Mouse (Mus musculus): Measurements from ENCODE around the gene Irx4. TPM values are rescaled to one million over a fixed set of nuclear protein-coding genes. Genes with fewer than 3 reads are reported as not detected.
A peak's percentile ranks its signal among the peaks of the same experiment; 100 is the strongest.

Irx4 gene
- polyA plus RNA-seq (2015; fragmentation: Nextera tagmentation; extraction: Ambion mirVana): 0.07 and 0.12 TPM in 2 replicates

DNA sequence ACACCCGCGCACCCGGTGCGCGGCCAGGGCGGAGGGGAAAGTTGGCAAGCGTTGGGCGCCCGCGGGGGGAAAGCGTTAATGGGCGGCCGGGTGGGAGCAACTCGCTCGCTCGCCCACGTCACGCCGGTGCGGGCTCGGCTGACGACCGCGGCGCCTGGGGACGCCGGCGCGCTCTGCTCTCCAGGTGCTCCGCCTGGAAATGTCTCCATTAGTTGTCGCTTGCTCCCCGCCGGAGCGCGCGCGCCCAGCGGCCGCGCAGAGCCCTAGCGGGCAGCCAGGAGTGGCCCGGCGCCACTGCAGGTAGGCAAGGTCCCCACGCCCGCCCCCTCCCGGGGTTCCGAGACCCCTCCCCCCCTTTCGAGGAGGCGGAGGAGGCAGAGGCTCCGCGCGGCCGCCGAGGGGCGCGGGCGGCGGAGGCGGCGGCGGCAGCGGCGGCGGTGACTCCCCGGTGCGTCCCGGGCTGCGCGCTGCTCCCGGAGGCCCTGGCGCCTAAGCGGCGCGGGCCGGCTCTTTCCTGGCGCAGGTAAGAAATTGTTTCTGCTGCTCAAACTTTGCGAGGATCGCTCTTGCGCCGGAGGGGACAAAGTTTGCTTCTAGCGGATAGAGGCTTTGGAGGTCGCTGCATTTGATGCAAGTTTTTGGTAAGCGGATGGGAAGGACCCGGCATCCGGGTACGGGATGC lies at the start of gene Irx4:
TSS of gene Irx4 (plus strand) at position 126 of the 682 bp plus-strand sequence.
- ATAC-seq (ENCODE audit: low read depth) (no peak), DNase-seq (no peak)
- Histone ChIP-seq H3K4me2 (peak within 1 kb of the TSS; percentile 38), H3K27me3 (peaks cover 84% of the 10 kb centered on the region), H3K4me1 (replicated peaks) (no peaks in the 10 kb centered on the region; the same call in 1 of the 2 replicates), H3K36me3 (no peaks in the 10 kb centered on the region), H3K9ac (no peak within 1 kb of the TSS), H3K27ac (no peak within 1 kb of the TSS), H3K9me3 (replicated peaks) (no peaks in the 10 kb centered on the region), H3K4me3 (replicated peaks) (no peak within 1 kb of the TSS; the same call in 1 of the 2 replicates)
- WGBS (ENCODE audit: insufficient replicate concordance): 2% methylated on average over 69 of the region's 86 CpGs

DNA sequence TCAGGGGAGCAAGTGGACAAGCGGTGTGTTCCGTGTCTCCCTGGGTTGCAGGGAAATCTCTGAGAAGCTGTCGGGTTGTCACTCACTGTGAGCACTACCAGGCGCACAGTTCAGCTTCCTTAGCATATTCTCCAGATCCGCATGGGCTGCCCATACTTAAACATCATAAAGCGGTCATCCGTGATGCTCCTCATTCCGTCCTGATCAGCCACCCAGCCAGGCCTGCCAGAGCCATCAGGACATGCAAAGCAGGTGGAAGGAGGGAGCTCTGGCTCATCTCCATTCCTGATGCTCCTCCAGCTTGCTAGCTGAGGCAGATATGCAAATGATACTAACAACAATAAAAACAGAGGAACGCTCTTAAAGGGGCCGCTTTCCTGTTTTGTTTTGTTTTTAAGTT lies 46.0 kb upstream of the Irx4 start:
- Histone ChIP-seq H3K4me2 (no peak overlapping the region), H3K27ac (no peak overlapping the region), H3K4me3 (replicated peaks) (no peak overlapping the region), H3K27me3 (no peaks in the 10 kb centered on the region), H3K36me3 (no peaks in the 10 kb centered on the region), H3K4me1 (replicated peaks) (no peaks in the 10 kb centered on the region), H3K9me3 (replicated peaks) (no peaks in the 10 kb centered on the region), H3K9ac (no peak overlapping the region)
- WGBS (ENCODE audit: insufficient replicate concordance): 51% methylated on average over 10 of the region's 10 CpGs
- DNase-seq: no peak
- no peak for ATAC-seq (ENCODE audit: low read depth)

DNA sequence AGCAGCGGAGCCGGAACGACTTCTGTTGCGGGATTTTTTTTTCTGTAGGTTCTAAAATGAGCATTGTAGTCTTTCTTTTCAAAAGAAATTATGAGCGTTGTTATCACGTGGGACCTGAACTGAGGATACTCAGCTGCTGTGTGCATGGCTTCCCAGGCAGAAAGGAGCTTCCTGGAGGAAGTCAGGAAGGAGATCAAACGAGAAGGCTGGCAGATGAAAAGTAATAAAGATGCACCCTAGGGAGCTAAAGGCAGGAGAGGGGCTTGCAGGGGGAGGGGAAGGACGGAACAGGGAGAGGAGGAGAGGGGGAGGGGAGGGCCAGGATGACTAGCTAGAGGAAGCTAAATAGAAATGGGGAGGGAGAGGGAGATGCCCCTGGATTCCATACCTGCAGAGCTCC lies 23.8 kb upstream of the Irx4 start:
- Histone ChIP-seq H3K36me3 (no peaks in the 10 kb centered on the region), H3K4me2 (no peak overlapping the region), H3K27ac (no peak overlapping the region), H3K27me3 (no peaks in the 10 kb centered on the region), H3K9ac (no peak overlapping the region), H3K4me3 (replicated peaks) (no peak overlapping the region), H3K4me1 (replicated peaks) (no peaks in the 10 kb centered on the region), H3K9me3 (replicated peaks) (no peaks in the 10 kb centered on the region)
- DNase-seq (no peak), ATAC-seq (ENCODE audit: low read depth) (no peak)
- WGBS (ENCODE audit: insufficient replicate concordance): 38% methylated on average over 8 of the region's 8 CpGs

DNA sequence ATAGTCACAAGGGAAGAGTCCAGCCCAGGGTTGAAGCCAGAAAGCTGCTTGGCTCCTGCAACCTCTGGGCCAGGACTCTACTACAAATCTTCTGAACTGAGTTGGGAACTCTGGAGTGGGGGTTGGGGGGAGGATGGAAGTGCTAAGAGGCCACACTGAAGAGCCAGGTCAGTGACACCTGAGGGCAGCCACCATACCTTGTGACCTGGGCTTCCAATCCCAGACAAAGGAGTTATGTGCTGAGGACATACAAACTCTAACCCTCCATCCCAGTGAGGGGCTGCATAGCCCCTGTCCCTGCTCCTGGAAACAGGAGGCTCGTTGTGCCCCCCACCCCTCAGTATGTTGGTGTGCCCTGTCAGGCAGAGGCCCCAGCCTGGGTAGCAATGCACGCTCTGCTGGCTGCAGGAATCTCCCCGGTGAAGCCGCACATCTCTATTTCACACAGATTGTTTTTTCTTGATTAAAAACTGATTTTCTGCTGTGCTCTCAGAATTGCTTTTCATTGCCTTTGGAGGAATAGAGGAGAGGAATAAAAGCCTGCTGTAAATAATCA lies 21.0 kb upstream of the Irx4 start:
- H3K9ac ChIP-seq: no peak overlapping the region
- no peaks in the 10 kb centered on the region for H3K4me1 ChIP-seq (replicated peaks)
- H3K27ac ChIP-seq: no peak overlapping the region
- H3K27me3 ChIP-seq: no peaks in the 10 kb centered on the region
- no peak overlapping the region for H3K4me3 ChIP-seq (replicated peaks)
- 69% methylated on average over 4 of the region's 4 CpGs for WGBS (ENCODE audit: insufficient replicate concordance)
- H3K9me3 ChIP-seq (replicated peaks): no peaks in the 10 kb centered on the region
- DNase-seq: no peak
- H3K36me3 ChIP-seq: no peaks in the 10 kb centered on the region
- no peak overlapping the region for H3K4me2 ChIP-seq
- no peak for ATAC-seq (ENCODE audit: low read depth)

DNA sequence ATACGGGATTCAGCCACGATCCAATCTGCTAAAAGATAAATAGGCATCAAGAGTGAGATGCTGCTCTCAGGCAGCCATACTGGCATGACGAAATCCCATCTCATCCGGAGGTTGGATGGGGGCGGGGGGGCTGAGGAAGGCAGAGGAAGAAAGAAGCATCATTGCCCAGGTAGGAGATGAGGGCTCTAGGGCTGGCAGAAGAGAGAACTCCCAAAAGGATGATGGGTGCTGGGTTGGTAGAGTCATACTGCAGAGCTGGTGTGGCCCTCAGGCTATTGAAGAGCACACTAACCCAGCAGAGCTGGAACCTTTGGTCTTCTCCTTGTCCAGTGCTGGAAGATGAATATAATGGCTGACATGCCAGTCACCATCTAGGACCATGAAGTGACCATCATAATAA lies 17.7 kb upstream of the Irx4 start:
- H3K36me3 ChIP-seq: no peaks in the 10 kb centered on the region
- no peaks in the 10 kb centered on the region for H3K27me3 ChIP-seq
- H3K4me1 ChIP-seq (replicated peaks): no peaks in the 10 kb centered on the region
- H3K9ac ChIP-seq: no peak overlapping the region
- DNase-seq (no peak), ATAC-seq (ENCODE audit: low read depth) (no peak)
- no peaks in the 10 kb centered on the region for H3K9me3 ChIP-seq (replicated peaks)
- no peak overlapping the region for H3K4me2 ChIP-seq
- no peak overlapping the region for H3K4me3 ChIP-seq (replicated peaks)
- 65% methylated on average over 5 of the region's 5 CpGs for WGBS (ENCODE audit: insufficient replicate concordance)
- no peak overlapping the region for H3K27ac ChIP-seq

DNA sequence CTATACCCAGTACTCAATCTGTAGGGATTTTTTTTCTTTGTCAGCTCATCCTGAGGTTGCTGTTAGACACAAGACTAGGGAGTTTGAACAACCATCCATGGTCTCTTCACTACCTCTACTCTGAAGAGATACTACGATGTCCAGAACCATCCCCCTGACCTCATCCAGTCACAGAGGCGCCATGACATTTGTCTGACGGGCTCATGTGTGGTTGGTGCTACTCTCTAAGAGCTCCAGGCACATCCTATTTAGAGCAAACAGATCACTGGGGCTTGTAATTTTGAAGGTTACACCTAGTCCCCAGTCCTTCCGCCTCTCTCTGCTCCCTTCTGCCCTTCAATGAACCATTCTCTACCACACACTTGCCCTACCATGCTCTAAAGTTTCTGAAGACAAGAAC lies 13.3 kb upstream of the Irx4 start:
- no peak overlapping the region for H3K4me3 ChIP-seq (replicated peaks)
- no peak overlapping the region for H3K27ac ChIP-seq
- H3K4me2 ChIP-seq: no peak overlapping the region
- 64% methylated on average over 4 of the region's 4 CpGs for WGBS (ENCODE audit: insufficient replicate concordance)
- no peak for ATAC-seq (ENCODE audit: low read depth)
- no peaks in the 10 kb centered on the region for H3K9me3 ChIP-seq (replicated peaks)
- H3K27me3 ChIP-seq: no peaks in the 10 kb centered on the region
- H3K36me3 ChIP-seq: no peaks in the 10 kb centered on the region
- H3K9ac ChIP-seq: no peak overlapping the region
- DNase-seq: no peak
- no peaks in the 10 kb centered on the region for H3K4me1 ChIP-seq (replicated peaks)

DNA sequence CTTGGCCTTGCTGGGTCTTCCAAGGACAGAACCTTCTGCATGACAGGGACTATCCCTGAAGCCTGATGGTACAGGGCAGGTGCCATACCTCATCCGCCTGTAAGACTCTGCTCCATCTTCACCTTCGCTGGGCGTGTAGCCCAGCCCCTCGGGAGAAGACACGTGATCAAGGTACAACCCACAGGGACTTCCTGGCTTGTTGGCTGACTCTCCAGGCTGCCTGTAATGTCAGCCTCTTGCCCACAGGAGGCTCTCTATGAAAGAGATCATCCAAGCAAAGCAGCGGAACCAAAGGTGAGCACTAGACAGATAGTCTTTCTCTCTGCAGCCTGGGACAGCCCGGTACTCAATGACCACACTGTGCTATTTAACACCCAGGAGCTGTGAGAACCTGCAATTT lies 9.1 kb upstream of the Irx4 start:
- no peaks in the 10 kb centered on the region for H3K4me1 ChIP-seq (replicated peaks)
- no peak for ATAC-seq (ENCODE audit: low read depth)
- whole genome bisulfite sequencing (ENCODE audit: insufficient replicate concordance): 27% methylated on average over 7 of the region's 7 CpGs

DNA sequence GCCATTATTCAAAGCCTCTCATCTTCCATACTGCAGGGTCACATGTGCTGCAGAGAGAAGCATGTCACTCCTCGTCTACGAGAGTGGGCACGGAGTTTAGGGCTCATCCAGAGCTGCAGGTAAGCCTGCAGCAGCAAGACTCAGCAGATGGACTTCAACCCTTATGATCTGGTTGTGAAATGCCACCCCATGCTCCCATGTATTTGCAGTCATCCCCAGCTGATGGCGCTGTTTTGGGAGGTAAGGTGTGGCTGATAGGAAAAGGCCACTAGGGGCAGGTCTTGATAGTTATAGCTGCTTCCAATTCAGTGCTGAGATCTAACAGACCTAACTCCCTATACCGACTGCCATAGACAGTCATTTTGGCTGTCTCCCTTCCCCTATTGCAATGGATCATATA lies 8.3 kb upstream of the Irx4 start:
- no peaks in the 10 kb centered on the region for H3K4me1 ChIP-seq (replicated peaks)
- no peak overlapping the region for H3K27ac ChIP-seq
- peaks cover 13% of the 10 kb centered on the region for H3K27me3 ChIP-seq
- no peak for DNase-seq
- ATAC-seq (ENCODE audit: low read depth): no peak
- no peaks in the 10 kb centered on the region for H3K36me3 ChIP-seq
- no peaks in the 10 kb centered on the region for H3K9me3 ChIP-seq (replicated peaks)
- no peak overlapping the region for H3K9ac ChIP-seq
- 36% methylated on average over 5 of the region's 5 CpGs for WGBS (ENCODE audit: insufficient replicate concordance)
- H3K4me2 ChIP-seq: no peak overlapping the region
- no peak overlapping the region for H3K4me3 ChIP-seq (replicated peaks)

More for the DNA sequence above, 9.1 kb upstream of the Irx4 start:
- Histone ChIP-seq H3K9ac (no peak overlapping the region), H3K27me3 (peaks cover 13% of the 10 kb centered on the region), H3K4me3 (replicated peaks) (no peak overlapping the region), H3K9me3 (replicated peaks) (no peaks in the 10 kb centered on the region), H3K4me2 (no peak overlapping the region), H3K36me3 (no peaks in the 10 kb centered on the region), H3K27ac (no peak overlapping the region)
- no peak for DNase-seq

DNA sequence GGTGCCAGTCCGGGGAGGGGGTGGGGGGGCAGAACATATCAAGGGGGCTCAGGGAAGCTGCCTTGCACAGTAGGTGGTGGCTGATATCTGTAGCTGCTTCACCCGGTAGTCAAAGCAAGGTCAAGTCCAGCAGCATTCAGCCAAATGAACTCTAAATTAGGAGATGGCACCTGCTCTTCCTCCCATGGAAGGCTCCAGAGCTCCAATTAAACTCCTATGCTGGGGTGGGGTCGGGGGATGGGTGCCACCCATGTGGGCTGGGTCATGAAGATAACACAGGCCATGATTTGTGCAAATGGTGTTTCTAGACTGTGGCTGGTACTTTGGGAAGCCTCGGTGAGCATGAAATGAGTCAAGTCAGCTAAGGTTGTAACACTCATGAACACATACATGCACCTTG lies 1.9 kb upstream of the Irx4 start:
- ATAC-seq (ENCODE audit: low read depth) (no peak), DNase-seq (no peak)
- Histone ChIP-seq H3K9me3 (replicated peaks) (no peaks in the 10 kb centered on the region), H3K4me3 (replicated peaks) (no peak overlapping the region), H3K27me3 (peaks cover 77% of the 10 kb centered on the region), H3K27ac (no peak overlapping the region), H3K4me1 (replicated peaks) (no peaks in the 10 kb centered on the region; the same call in 1 of the 2 replicates), H3K4me2 (no peak overlapping the region), H3K9ac (no peak overlapping the region), H3K36me3 (no peaks in the 10 kb centered on the region)
- WGBS (ENCODE audit: insufficient replicate concordance): 41% methylated on average over 4 of the region's 4 CpGs

DNA sequence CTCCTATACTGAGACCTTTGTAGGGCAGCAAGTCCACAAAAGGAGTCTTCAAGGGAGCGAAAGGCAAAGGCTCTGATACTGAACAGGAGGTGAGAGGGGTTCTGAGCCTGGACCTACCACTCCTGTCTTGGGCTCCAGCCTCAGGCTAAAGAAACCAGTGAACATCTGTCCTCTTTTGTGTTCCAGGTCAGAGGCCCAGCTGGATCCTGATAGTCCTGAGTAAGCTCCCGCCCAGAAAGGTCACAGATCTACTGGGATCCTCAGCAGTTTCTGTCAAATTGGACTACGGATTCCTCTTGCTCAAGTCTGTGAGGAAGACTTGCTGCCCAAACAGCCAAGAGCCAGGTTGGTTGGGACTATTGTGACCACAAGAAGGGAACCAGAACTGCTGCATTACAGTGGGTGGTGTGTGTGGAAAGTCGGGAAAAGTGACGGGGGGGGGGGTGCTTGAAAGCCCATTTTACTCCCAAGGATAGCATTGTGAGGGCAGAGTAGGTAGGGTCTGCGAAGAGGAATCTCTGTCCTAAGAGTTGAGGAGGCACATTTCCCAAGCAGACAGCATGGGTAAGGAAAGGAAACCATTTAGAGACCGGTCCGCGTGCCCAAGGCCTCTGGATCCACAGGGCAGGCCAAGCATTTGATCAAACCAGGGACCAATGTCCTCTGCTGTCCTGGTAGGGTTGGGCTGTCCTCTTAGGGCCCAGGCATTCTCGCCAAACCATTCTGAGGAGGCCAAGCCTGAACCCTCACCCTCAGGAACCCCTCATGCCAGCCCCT lies 514 bp upstream of the Irx4 start:
- peaks cover 83% of the 10 kb centered on the region for H3K27me3 ChIP-seq
- H3K9ac ChIP-seq: no peak overlapping the region
- DNase-seq: no peak
- H3K9me3 ChIP-seq (replicated peaks): no peaks in the 10 kb centered on the region
- no peak overlapping the region for H3K27ac ChIP-seq
- no peak overlapping the region for H3K4me3 ChIP-seq (replicated peaks)
- ATAC-seq (ENCODE audit: low read depth): no peak
- WGBS (ENCODE audit: insufficient replicate concordance): 10% methylated on average over 10 of the region's 10 CpGs
- no peaks in the 10 kb centered on the region for H3K36me3 ChIP-seq
- no peaks in the 10 kb centered on the region; the same call in 1 of the 2 replicates for H3K4me1 ChIP-seq (replicated peaks)
- peak overlapping the region; percentile 38 for H3K4me2 ChIP-seq

DNA sequence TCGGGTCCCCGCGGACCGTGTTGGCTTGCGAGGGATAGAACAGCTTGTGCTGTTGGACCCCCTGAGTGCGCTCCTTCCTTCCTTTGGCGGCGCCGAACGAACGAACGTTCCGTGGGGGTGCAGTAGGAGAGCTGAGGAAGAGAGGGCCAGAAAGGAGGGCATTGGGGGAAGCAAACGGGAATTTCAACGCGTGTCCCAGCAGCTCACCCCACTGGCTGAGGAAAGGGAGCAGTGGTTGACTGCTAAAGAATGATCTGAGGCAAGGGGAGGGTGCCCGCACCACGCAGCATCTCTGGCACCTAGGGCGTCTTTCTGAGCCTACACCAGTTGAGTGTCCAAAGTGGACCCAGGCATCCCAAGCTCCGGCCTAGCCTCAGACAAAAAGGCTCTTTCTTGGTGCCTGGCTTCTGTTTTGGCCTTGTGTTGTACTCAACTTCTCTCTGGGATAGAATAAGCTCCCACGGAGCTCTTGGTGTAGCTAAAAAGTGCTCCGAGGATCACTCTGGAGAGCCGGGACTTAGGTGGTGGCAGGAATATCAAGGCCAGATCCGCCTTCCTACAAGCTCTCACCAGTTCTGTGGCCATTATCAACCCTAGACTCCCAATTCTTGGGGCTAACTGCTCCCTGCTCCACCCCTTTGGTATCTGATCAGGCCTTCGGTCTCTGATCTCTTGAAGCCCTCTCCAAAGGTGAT lies 904 bp downstream of the Irx4 start:
- ATAC-seq (ENCODE audit: low read depth) (no peak), DNase-seq (no peak)
- Histone ChIP-seq H3K4me2 (no peak overlapping the region), H3K27me3 (peaks cover 91% of the 10 kb centered on the region), H3K9me3 (replicated peaks) (no peaks in the 10 kb centered on the region), H3K36me3 (no peaks in the 10 kb centered on the region), H3K27ac (no peak overlapping the region), H3K9ac (no peak overlapping the region), H3K4me1 (replicated peaks) (no peaks in the 10 kb centered on the region; the same call in 1 of the 2 replicates), H3K4me3 (replicated peaks) (no peak overlapping the region)
- 7% methylated on average over 25 of the region's 25 CpGs for WGBS (ENCODE audit: insufficient replicate concordance)

Measured in liver, embryonic 13.5 days (tissue).